Comparison of ENCODE assay signal across 24 mouse cellular contexts in genomic region chr6:58900536-58900935, GRCm38 (mm10). TPM values are rescaled to one million over a fixed set of nuclear protein-coding genes. Genes with fewer than 3 reads are reported as not detected.
"Had no signal": no experiment of that assay in that cellular context is flagged by ENCODE, and none has a peak within 500 bp of the region (broad histone marks: within the 10 kb centered on the region; RNA-seq: fewer than 3 reads in every experiment).

No protein-coding gene starts in this region.

- DNase-seq: gastrocnemius, postnatal 14 days; gastrocnemius, postnatal 36 days; heart, adult 2 months; heart, postnatal 14 days; heart, postnatal 36 days; kidney, adult 11 months; kidney, adult 2 months; kidney, adult 9 months; kidney, postnatal 14 days; kidney, postnatal 36 days; layer of hippocampus, adult 9-11 months; layer of hippocampus, postnatal 36 days had no signal

- H3K36me3 ChIP-seq: kidney, embryonic 15.5 days; limb, embryonic 10.5 days had no signal

- H3K9ac ChIP-seq: heart, embryonic 13.5 days; heart, embryonic 15.5 days; hindbrain, embryonic 13.5 days; hindbrain, embryonic 15.5 days; kidney, embryonic 15.5 days; limb, embryonic 12.5 days had no signal

- H3K4me1 ChIP-seq: kidney, embryonic 15.5 days had no signal

- H3K4me3 ChIP-seq: heart, adult 2 months; heart, embryonic 13.5 days; heart, embryonic 15.5 days; hindbrain, embryonic 13.5 days; hindbrain, embryonic 15.5 days; kidney, embryonic 15.5 days; limb, embryonic 10.5 days; limb, embryonic 12.5 days had no signal

- H3K4me2 ChIP-seq: heart, embryonic 11.5 days; heart, embryonic 13.5 days; heart, embryonic 15.5 days; hindbrain, embryonic 13.5 days; hindbrain, embryonic 15.5 days; kidney, embryonic 15.5 days; limb, embryonic 12.5 days had no signal

- H3K27ac ChIP-seq: heart, adult 2 months; heart, embryonic 13.5 days; heart, embryonic 15.5 days; hindbrain, embryonic 13.5 days; hindbrain, embryonic 15.5 days; hindbrain, postnatal 0 days; kidney, embryonic 15.5 days; kidney, postnatal 0 days; limb, embryonic 10.5 days; limb, embryonic 12.5 days had no signal

- H3K9me3 ChIP-seq: heart, embryonic 15.5 days; hindbrain, embryonic 13.5 days; hindbrain, embryonic 15.5 days; kidney, embryonic 15.5 days; limb, embryonic 10.5 days; limb, embryonic 12.5 days had no signal

- H3K27me3 ChIP-seq: heart, embryonic 13.5 days; heart, embryonic 15.5 days; hindbrain, embryonic 13.5 days; hindbrain, embryonic 15.5 days; kidney, embryonic 15.5 days; limb, embryonic 12.5 days had no signal

- ATAC-seq: hindbrain, postnatal 0 days; intestine, embryonic 16.5 days had no signal

RNA-seq across cellular contexts. Expression of gene Nap1l5, which starts 6.3 kb away (rescaled TPM):
- total RNA-seq: gastrocnemius, postnatal 36 days; hematopoietic stem cell, adult 5-6 weeks had no signal
